Mouse (Mus musculus) limb, embryonic 13.5 days (tissue): ENCODE results near the gene Dut. TPM values are rescaled to one million over a fixed set of nuclear protein-coding genes. Genes with fewer than 3 reads are reported as not detected.

Source experiments
- ATAC-seq: fragments of 200-750 bp; cut with Nextera tagmentation; 2 replicates; pipeline ENCODE4 v1.8.0; 2017; ENCODE audit warnings: low read depth, moderate number of reproducible peaks, moderate TSS enrichment; ENCODE audit not compliant: low FRiP score
- H3K27ac ChIP-seq: fragments of 300-500 bp; sonication (generic); 2 replicates; pipeline ENCODE4 v1.5.1; 2015; ENCODE audit warnings: inconsistent platforms, mild to moderate bottlenecking, moderate library complexity
- H3K27me3 ChIP-seq: fragments of 300-500 bp; sonication (generic); 2 replicates; pipeline ENCODE4 v1.6.1; 2015; ENCODE audit warnings: mild to moderate bottlenecking, inconsistent platforms
- H3K36me3 ChIP-seq: fragments of 300-500 bp; sonication (generic); 2 replicates; pipeline ENCODE4 v1.6.1; 2015; ENCODE audit warnings: inconsistent platforms, mild to moderate bottlenecking, moderate library complexity
- H3K4me1 ChIP-seq: fragments of 300-500 bp; sonication (generic); 2 replicates; pipeline ENCODE4 v1.6.1; 2015; ENCODE audit warnings: inconsistent platforms
- H3K4me2 ChIP-seq: fragments of 300-500 bp; sonication (generic); replicated peaks from 2 replicates; pipeline ENCODE4 v1.6.1; 2015; ENCODE audit warnings: inconsistent platforms, mild to moderate bottlenecking, moderate library complexity
- H3K4me3 ChIP-seq: fragments of 300-500 bp; sonication (generic); 2 replicates; pipeline ENCODE4 v1.5.1; 2015; ENCODE audit warnings: moderate library complexity, mild to moderate bottlenecking, inconsistent platforms
- H3K9ac ChIP-seq: fragments of 300-500 bp; sonication (generic); 2 replicates; pipeline ENCODE4 v1.6.1; 2015; ENCODE audit warnings: mild to moderate bottlenecking, inconsistent platforms
- H3K9me3 ChIP-seq: fragments of 300-500 bp; sonication (generic); 2 replicates; pipeline ENCODE4 v1.6.1; 2016; ENCODE audit warnings: inconsistent platforms
- WGBS: fragments of 180-500 bp; shearing (Covaris S2); methylation state at CpG from one replicate; pipeline ENCODE4 v1.1.7; 2015; 5-methylcytosine and 5-hydroxymethylcytosine counted together
- polyA plus RNA-seq: library from polyadenylated mRNA; unstranded; fragments of >200 nt; fragmentation: Nextera tagmentation; extraction: Ambion mirVana; gene quantifications from 2 replicates; pipeline ENCODE4 v1.2.1, GENCODE M21; 2015

Gene Dut
- polyA plus RNA-seq, 1 experiment from 2014 or later, result 127 TPM

- H3K4me3 ChIP-seq, result no peak overlapping the region
- no peaks in the 10 kb centered on the region for H3K36me3 ChIP-seq
- no peak overlapping the region for H3K9ac ChIP-seq
- H3K27ac ChIP-seq, result no peak overlapping the region
- 87% methylated on average over 2 of the region's 2 CpGs for WGBS
- H3K4me1 ChIP-seq, result 0 out of 2 replicates have a peak, but pooled peaks cover 2% of the 10 kb centered on the region
- no peaks in the 10 kb centered on the region for H3K9me3 ChIP-seq
- no peak for ATAC-seq
- no peak overlapping the region for H3K4me2 ChIP-seq
- no peaks in the 10 kb centered on the region for H3K27me3 ChIP-seq
Measured at GRCm38 (mm10) chr2:125234049-125234448, 12.9 kb upstream of the Dut start.

DNA sequence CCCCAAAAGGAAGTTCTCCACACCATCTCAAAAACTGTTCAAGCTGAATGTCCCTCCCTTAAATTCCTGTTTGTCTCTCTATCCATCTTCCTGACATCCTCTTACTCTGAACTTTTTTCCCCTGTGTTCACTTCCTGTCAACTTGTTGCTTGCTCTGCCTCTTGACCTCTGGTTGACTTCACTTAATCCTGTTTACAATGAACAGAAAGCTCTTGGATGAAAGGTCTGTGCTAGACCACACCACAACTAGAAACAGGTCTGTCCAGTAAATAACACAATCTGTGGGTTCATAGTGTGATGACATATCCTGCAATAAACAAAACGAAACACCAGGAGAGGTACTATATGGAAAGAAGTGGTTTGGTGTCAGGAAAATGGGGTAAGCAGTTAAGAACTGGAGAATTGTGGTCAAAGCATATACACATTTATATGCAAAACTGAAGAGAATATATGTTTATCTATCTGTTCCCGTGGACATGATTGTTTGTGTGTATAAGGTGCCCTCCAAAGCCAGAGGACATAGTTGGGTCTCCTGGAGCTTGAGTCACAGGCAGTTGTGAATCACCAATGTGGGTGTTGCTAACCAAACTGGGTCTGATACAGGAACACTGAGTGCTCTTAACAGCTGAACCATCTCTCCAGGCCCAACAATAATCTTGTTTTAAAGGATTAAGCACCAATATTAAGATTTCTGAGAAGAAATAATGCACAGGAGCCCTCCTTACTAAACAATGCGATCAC is 1.3 kb upstream of the Dut start:
- 78% methylated on average over 3 of the region's 3 CpGs for WGBS
- ATAC-seq, result no peak
- Histone ChIP-seq H3K4me1 (peaks cover 29% of the 10 kb centered on the region), H3K9ac (no peak overlapping the region), H3K4me2 (no peak overlapping the region), H3K36me3 (peaks cover 11% of the 10 kb centered on the region), H3K9me3 (no peaks in the 10 kb centered on the region), H3K4me3 (no peak overlapping the region), H3K27me3 (no peaks in the 10 kb centered on the region), H3K27ac (no peak overlapping the region)

DNA sequence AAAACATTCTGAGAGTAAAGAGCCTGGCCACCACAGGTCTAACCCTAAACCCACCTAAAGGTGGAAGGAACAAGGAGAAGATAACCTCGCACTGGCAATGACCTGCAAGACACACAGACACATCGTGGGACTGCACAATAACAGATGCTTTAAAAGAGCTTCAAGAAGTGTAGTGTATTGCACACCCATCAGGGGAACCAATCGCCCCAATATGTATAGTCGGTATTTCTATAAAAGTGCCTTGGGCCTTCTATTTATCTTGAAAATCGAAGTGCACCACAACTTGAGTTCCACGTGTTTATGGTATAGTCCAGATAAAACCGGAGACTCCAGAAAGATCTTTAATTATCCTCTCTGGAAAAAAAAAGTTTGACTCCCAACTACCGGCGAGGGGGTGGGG is 321 bp upstream of the Dut start:
- peak overlapping the region; percentile 92 for H3K9ac ChIP-seq
- H3K9me3 ChIP-seq, result no peaks in the 10 kb centered on the region
- H3K4me3 ChIP-seq, result peak overlapping the region; percentile 73
- WGBS, result 21% methylated on average over 9 of the region's 9 CpGs
- no peaks in the 10 kb centered on the region for H3K27me3 ChIP-seq
- H3K36me3 ChIP-seq, result peaks cover 21% of the 10 kb centered on the region
- no peak for ATAC-seq
- peak overlapping the region; percentile 97 for H3K27ac ChIP-seq
- H3K4me2 ChIP-seq, result peak overlapping the region; percentile 77
- H3K4me1 ChIP-seq, result peaks cover 29% of the 10 kb centered on the region

GRCm38 (mm10) chr2:125247962-125248235 is 909 bp downstream of the Dut start:
- no peaks in the 10 kb centered on the region for H3K9me3 ChIP-seq
- peak overlapping the region; percentile 73 for H3K4me3 ChIP-seq
- WGBS, result 0% methylated on average over 9 of the region's 9 CpGs
- peaks cover 32% of the 10 kb centered on the region for H3K36me3 ChIP-seq
- peaks cover 29% of the 10 kb centered on the region for H3K4me1 ChIP-seq
- no peaks in the 10 kb centered on the region for H3K27me3 ChIP-seq
- peak overlapping the region; percentile 77 for H3K4me2 ChIP-seq
- H3K9ac ChIP-seq, result peak overlapping the region; percentile 92
- peak overlapping the region; percentile 97 for H3K27ac ChIP-seq
- no peak; the same call in 1 of the 2 replicates for ATAC-seq

DNA sequence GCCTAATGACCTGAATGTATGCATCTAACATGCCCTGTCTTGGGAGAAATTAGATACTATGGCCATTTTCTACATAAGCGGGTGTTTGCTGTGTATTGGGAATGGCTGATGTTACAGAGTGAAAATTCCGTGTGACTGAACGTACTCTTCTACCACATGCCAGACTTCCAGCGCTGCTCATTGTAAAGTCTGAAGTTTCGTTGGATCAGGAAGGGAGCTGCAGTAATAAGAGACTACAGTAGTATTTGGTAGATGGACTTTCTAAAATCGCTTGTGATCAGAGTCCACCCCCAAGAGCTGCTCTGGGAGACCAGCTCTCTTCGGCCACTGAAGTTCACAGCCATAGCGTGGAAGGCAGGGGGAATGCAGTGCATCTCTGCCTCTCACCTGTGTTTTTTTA is 1.3 kb downstream of the Dut start:
- ATAC-seq, result no peak
- peak overlapping the region; percentile 77 for H3K4me2 ChIP-seq
- peak overlapping the region; percentile 73 for H3K4me3 ChIP-seq
- peak overlapping the region; percentile 92 for H3K9ac ChIP-seq
- H3K4me1 ChIP-seq, result peaks cover 29% of the 10 kb centered on the region
- H3K9me3 ChIP-seq, result no peaks in the 10 kb centered on the region
- WGBS, result 2% methylated on average over 8 of the region's 8 CpGs
- H3K27ac ChIP-seq, result peak overlapping the region; percentile 97
- peaks cover 35% of the 10 kb centered on the region for H3K36me3 ChIP-seq
- no peaks in the 10 kb centered on the region for H3K27me3 ChIP-seq

- Histone ChIP-seq H3K9ac (peak overlapping the region; percentile 92), H3K9me3 (no peaks in the 10 kb centered on the region), H3K4me3 (peak overlapping the region; percentile 73), H3K4me1 (peaks cover 29% of the 10 kb centered on the region), H3K27me3 (no peaks in the 10 kb centered on the region), H3K4me2 (peak overlapping the region; percentile 77), H3K36me3 (peaks cover 46% of the 10 kb centered on the region), H3K27ac (no peak overlapping the region)
- WGBS, result 90% methylated on average over 4 of the region's 4 CpGs
- no peak for ATAC-seq
Measured at GRCm38 (mm10) chr2:125249339-125249738, 2.3 kb downstream of the Dut start.

DNA sequence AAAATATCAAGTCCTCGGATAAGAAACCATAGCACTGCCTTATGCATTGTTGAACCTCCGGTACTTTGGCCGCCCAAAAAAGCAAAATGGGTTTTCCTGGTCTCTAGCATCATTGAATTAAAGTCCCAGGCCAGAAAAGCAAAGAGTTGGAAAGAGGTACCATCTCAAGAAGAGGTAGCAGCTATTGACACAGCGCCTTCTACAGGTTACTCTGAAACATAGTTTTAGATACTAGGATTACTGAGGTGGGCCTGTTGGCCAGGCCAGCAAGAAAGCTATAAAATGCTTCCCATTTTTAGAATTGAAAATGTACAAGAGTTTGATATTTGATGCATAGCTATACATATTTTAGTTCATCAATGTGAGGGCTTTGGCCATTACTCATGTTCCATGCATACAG is 2.9 kb downstream of the Dut start:
- no peaks in the 10 kb centered on the region for H3K9me3 ChIP-seq
- no peak for ATAC-seq
- no peak overlapping the region for H3K4me3 ChIP-seq
- WGBS, result 92% methylated on average over 4 of the region's 4 CpGs
- peaks cover 51% of the 10 kb centered on the region for H3K36me3 ChIP-seq
- peak overlapping the region; percentile 77 for H3K4me2 ChIP-seq
- no peaks in the 10 kb centered on the region for H3K27me3 ChIP-seq
- H3K9ac ChIP-seq, result no peak overlapping the region
- H3K27ac ChIP-seq, result no peak overlapping the region
- H3K4me1 ChIP-seq, result peaks cover 29% of the 10 kb centered on the region

DNA sequence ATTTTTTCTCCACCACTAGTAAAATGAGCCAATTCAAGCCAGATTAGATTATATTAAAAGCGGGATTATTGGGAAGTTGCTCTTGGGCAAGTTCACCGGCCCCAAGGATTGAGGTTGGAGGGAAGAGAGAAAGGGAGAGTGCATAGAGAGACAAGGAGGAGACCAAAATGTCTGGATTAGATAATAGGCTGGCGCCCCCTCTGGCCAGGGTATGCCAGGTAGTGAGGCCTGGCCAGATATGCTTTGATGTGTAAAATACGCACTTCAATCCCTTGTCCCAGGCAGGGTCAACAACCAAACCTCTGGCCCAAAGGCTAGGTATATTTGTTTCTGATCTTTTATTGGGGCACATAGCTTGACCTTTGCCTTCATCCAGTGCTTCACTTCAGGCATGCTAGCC is 4.8 kb downstream of the Dut start:
- Histone ChIP-seq H3K4me2 (no peak overlapping the region), H3K27ac (no peak overlapping the region), H3K9me3 (no peaks in the 10 kb centered on the region), H3K4me1 (peaks cover 22% of the 10 kb centered on the region), H3K36me3 (peaks cover 68% of the 10 kb centered on the region), H3K4me3 (no peak overlapping the region), H3K9ac (no peak overlapping the region), H3K27me3 (no peaks in the 10 kb centered on the region)
- 86% methylated on average over 4 of the region's 4 CpGs for WGBS
- ATAC-seq, result no peak

DNA sequence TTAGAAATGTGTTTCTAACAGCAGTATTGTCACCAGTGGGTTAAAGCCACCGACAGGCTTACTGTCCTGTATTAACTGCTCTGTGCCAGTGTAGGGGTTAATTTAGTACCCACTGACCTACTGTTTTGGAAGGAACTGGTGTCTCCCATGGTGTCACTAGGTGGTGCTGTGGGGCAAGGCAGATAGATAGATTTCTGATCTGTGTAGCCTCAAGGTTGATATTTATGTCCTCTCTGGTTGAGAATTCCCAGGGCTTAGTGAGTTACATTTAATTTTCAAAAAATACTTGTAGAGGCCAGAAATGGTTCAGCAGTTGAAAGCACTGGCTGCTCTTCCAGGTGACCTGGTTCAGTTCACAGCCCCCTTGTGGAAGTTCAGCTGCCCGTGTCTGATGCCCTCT is 5.3 kb downstream of the Dut start:
- H3K4me1 ChIP-seq, result peaks cover 22% of the 10 kb centered on the region
- H3K27ac ChIP-seq, result no peak overlapping the region
- H3K9me3 ChIP-seq, result no peaks in the 10 kb centered on the region
- no peak overlapping the region for H3K4me3 ChIP-seq
- H3K4me2 ChIP-seq, result no peak overlapping the region
- 59% methylated on average over 2 of the region's 2 CpGs for WGBS
- no peaks in the 10 kb centered on the region for H3K27me3 ChIP-seq
- H3K36me3 ChIP-seq, result peaks cover 73% of the 10 kb centered on the region
- ATAC-seq, result no peak
- H3K9ac ChIP-seq, result no peak overlapping the region

GRCm38 (mm10) chr2:125253699-125254098 is 6.7 kb downstream of the Dut start:
- Histone ChIP-seq H3K27ac (no peak overlapping the region), H3K4me3 (no peak overlapping the region), H3K9ac (no peak overlapping the region), H3K9me3 (no peaks in the 10 kb centered on the region), H3K4me2 (no peak overlapping the region), H3K36me3 (peaks cover 85% of the 10 kb centered on the region), H3K27me3 (no peaks in the 10 kb centered on the region), H3K4me1 (peaks cover 17% of the 10 kb centered on the region)
- 91% methylated on average over 6 of the region's 6 CpGs for WGBS
- ATAC-seq, result no peak

DNA sequence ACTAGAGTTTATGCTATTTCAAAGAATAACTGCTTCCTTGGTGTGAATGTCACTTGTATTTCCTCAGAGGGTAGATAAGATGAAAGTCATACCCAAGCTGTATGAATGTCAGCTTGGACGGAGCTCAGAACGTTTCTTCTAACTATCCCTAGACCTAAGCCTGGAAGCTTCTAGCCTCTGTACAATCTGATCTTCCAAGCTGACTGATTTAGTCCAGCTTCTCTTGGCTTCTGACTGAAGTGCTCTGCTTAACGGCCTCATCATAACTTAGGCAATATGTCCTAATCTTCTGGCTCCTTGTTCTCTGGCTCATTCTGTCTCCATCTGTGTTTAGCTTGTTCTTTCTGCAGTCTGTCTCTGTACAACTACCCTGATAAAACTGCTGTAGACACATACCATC is 7.6 kb downstream of the Dut start:
- 94% methylated on average over 3 of the region's 3 CpGs for WGBS
- no peaks in the 10 kb centered on the region for H3K9me3 ChIP-seq
- H3K9ac ChIP-seq, result no peak overlapping the region
- peaks cover 86% of the 10 kb centered on the region for H3K36me3 ChIP-seq
- peaks cover 8% of the 10 kb centered on the region; the same call in 1 of the 2 replicates for H3K4me1 ChIP-seq
- H3K27me3 ChIP-seq, result no peaks in the 10 kb centered on the region
- no peak overlapping the region for H3K4me2 ChIP-seq
- no peak for ATAC-seq
- no peak overlapping the region for H3K27ac ChIP-seq
- H3K4me3 ChIP-seq, result no peak overlapping the region

- no peak overlapping the region for H3K27ac ChIP-seq
- no peak overlapping the region for H3K4me2 ChIP-seq
- no peaks in the 10 kb centered on the region for H3K9me3 ChIP-seq
- peaks cover 75% of the 10 kb centered on the region for H3K36me3 ChIP-seq
- ATAC-seq, result no peak
- WGBS, result 69% methylated on average over 3 of the region's 3 CpGs
- no peak overlapping the region for H3K4me3 ChIP-seq
- no peaks in the 10 kb centered on the region for H3K27me3 ChIP-seq
- no peaks in the 10 kb centered on the region for H3K4me1 ChIP-seq
- no peak overlapping the region for H3K9ac ChIP-seq
Measured at GRCm38 (mm10) chr2:125255886-125256285, 8.9 kb downstream of the Dut start.
